Mouse (Mus musculus) retina, postnatal 7 days (tissue): ENCODE results near the gene Eno3.
A peak's percentile ranks its signal among the peaks of the same experiment; 100 is the strongest.

ENCODE experiments used
- DNase-seq: peaks from one replicate; pipeline ENCODE4 v3.0.0-alpha.2; 2012; ENCODE audit warnings: low read depth, low spot score

Eno3 gene

GRCm38 (mm10) chr11:70644564-70645103 is 12.4 kb upstream of the Eno3 start:
- no peak for DNase-seq

- no peak for DNase-seq
Observed at GRCm38 (mm10) chr11:70645461-70646258, 11.3 kb upstream of the Eno3 start.

GRCm38 (mm10) chr11:70646259-70646555 is 10.8 kb upstream of the Eno3 start:
- no peak for DNase-seq

- DNase-seq = peak; percentile 99
Observed at GRCm38 (mm10) chr11:70646691-70647650, 10.0 kb upstream of the Eno3 start, which contains the start of the genes Rnf167 and Slc25a11. Gene Rnf167 (plus strand): TSS chr11:70647235. Gene Slc25a11 (minus strand): TSS chr11:70647479.

- no peak for DNase-seq
Observed at GRCm38 (mm10) chr11:70647716-70648420, 9.1 kb upstream of the Eno3 start.

GRCm38 (mm10) chr11:70648512-70648911 is 8.5 kb upstream of the Eno3 start:
- no peak for DNase-seq

GRCm38 (mm10) chr11:70649185-70649734 is 7.7 kb upstream of the Eno3 start:
- no peak for DNase-seq

GRCm38 (mm10) chr11:70650322-70651175 is 6.5 kb upstream of the Eno3 start:
- DNase-seq = no peak

- DNase-seq = no peak
Observed at GRCm38 (mm10) chr11:70651391-70651790, 5.6 kb upstream of the Eno3 start.

- no peak for DNase-seq
Observed at GRCm38 (mm10) chr11:70652029-70652883, 4.7 kb upstream of the Eno3 start.

GRCm38 (mm10) chr11:70652884-70653344 is 4.1 kb upstream of the Eno3 start:
- no peak for DNase-seq

GRCm38 (mm10) chr11:70653345-70654197 is 3.4 kb upstream of the Eno3 start:
- DNase-seq = peak; percentile 63

- peak; percentile 43 for DNase-seq
Observed at GRCm38 (mm10) chr11:70654198-70654922, 2.6 kb upstream of the Eno3 start, which contains the start of gene Pfn1. Gene Pfn1 (minus strand): TSS chr11:70654644.

- DNase-seq = peak; percentile 56
Observed at GRCm38 (mm10) chr11:70654923-70655570, 2.0 kb upstream of the Eno3 start.

GRCm38 (mm10) chr11:70655571-70656455 is 1.2 kb upstream of the Eno3 start:
- DNase-seq = no peak

- DNase-seq = no peak
Observed at GRCm38 (mm10) chr11:70656456-70656927, 510 bp upstream of the Eno3 start.
